Mouse (Mus musculus): ENCODE data around the gene Msmo1. TPM values are rescaled to one million over a fixed set of nuclear protein-coding genes. Genes with fewer than 3 reads are reported as not detected.
A peak's percentile ranks its signal among the peaks of the same experiment; 100 is the strongest.

Gene Msmo1
- polyA plus RNA-seq, 1 experiment = 6.4 TPM

DNA sequence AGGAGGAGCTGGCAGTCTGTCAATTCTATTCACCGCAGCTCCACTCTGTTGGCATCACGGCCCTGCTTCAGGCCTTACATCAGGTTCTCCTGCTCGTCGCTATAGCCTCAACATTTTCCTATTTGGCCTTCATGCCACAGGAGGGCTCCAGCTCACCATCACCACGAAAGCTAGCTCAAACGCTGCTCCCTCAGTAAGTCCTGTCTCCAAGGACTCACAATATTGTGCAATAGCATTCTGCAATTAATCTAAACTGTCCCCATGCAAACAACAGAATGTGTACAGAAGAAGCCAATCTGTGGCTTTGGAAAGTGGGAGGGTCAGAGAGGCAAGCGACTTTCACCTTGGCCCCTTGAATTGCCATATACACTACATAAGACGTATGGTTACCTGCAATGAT is 27.8 kb upstream of the Msmo1 start:
- H3K4me3 ChIP-seq (replicated peaks) = no peak overlapping the region
- H3K9me3 ChIP-seq = no peaks in the 10 kb centered on the region
- H3K36me3 ChIP-seq (replicated peaks; ENCODE audit: low read length) = peaks cover 31% of the 10 kb centered on the region
- TF ChIP-seq FLI1 (IDR thresholded peaks at IDR 0.05; ENCODE audit: low read length) (no peak), GATA1 (IDR thresholded peaks at IDR 0.05; ENCODE audit: borderline replicate concordance, low read length) (no peak)
- peaks cover 24% of the 10 kb centered on the region for H3K4me1 ChIP-seq
- no peaks in the 10 kb centered on the region for H3K27me3 ChIP-seq (replicated peaks)

GRCm38 (mm10) chr8:64757956-64758355 is 24.4 kb upstream of the Msmo1 start:
- TF ChIP-seq GATA1 (IDR thresholded peaks at IDR 0.05; ENCODE audit: borderline replicate concordance, low read length) (no peak), FLI1 (IDR thresholded peaks at IDR 0.05; ENCODE audit: low read length) (no peak)
- peaks cover 53% of the 10 kb centered on the region for H3K36me3 ChIP-seq (replicated peaks; ENCODE audit: low read length)
- H3K27me3 ChIP-seq (replicated peaks) = no peaks in the 10 kb centered on the region
- no peak overlapping the region for H3K4me3 ChIP-seq (replicated peaks)
- H3K9me3 ChIP-seq = no peaks in the 10 kb centered on the region
- peaks cover 5% of the 10 kb centered on the region; the same call in 1 of the 2 replicates for H3K4me1 ChIP-seq

DNA sequence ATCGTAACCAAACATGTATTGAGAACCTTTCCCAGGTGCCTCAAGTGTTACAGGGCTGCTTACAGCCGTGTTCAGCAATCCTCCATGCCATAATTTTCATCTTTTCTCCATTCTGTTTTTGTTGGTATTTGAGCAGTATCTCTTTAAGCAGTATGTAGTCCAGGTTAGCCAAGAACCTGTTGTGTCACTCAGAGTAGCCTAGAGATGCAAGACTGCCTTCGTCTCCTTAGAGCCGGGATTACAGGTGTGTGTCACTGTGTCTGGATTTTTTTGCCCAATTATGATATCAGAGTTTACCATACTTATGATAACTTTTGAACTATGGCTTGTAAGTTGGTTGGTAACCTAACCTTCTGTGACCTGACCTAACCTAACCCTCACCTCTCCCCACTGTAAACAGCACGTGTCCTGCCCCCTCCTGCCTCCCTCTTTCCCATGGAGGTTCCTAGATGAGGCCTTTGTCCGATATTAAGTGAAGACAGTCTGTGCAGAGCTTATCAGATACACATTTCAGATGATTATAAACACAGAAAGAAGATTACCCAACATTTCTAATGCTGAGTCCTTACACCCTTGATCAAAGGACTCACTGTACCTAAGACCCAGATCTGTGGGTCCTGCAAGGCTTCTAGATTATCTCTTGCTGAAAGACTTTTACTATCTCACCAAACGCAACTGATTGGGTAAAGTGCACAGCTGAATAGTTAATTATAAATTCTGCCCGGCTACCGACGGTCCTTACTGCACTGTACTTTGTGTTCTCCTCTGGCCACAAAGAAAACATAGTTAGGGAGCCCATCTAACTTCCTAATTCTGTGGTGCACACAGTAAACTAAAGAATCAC is 12.8 kb upstream of the Msmo1 start:
- Histone ChIP-seq H3K4me3 (replicated peaks) (no peak overlapping the region), H3K9me3 (0 out of 2 replicates have a peak, but pooled peaks cover 4% of the 10 kb centered on the region), H3K36me3 (replicated peaks; ENCODE audit: low read length) (peaks cover 50% of the 10 kb centered on the region), H3K27me3 (replicated peaks) (no peaks in the 10 kb centered on the region), H3K4me1 (peaks cover 4% of the 10 kb centered on the region; the same call in 1 of the 2 replicates)
- TF ChIP-seq FLI1 (IDR thresholded peaks at IDR 0.05; ENCODE audit: low read length) (no peak), GATA1 (IDR thresholded peaks at IDR 0.05; ENCODE audit: borderline replicate concordance, low read length) (no peak)

DNA sequence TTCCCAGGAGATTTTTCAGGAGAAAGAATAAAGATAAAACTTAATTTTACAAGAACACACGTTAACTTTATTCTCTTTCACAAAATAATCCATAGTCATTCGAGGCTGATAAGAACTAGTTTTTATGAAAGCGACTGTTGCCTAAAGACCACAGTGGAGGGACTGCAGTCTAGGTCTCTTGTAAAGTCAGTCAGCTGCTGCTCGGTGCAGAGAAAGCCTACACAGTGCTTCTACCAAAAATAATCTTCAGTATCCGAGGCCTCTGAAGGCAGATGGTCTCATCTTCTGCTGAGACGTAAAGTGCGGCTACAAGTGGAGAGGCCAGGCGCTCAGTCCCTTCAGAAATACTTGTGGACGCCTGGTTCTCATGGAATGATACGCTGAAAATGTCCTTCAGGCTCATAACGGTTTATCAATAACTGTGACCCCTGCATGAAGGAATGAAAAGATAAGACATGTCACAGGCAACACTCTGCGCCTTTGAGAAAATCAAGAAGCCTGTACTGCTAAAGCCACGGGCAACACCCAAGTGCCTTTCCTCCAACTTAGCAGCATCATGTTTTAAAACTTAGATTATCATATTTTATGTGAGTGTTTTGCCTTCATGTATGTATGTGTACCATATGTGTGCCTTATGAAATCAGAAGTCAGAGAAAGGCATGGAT is 7.1 kb upstream of the Msmo1 start:
- Histone ChIP-seq H3K36me3 (replicated peaks; ENCODE audit: low read length) (peaks cover 15% of the 10 kb centered on the region), H3K9me3 (no peaks in the 10 kb centered on the region), H3K4me1 (peaks cover 46% of the 10 kb centered on the region), H3K4me3 (replicated peaks) (no peak overlapping the region), H3K27me3 (replicated peaks) (no peaks in the 10 kb centered on the region)
- TF ChIP-seq GATA1 (IDR thresholded peaks at IDR 0.05; ENCODE audit: borderline replicate concordance, low read length) = no peak
- TF ChIP-seq FLI1 (IDR thresholded peaks at IDR 0.05; ENCODE audit: low read length) = no peak

GRCm38 (mm10) chr8:64738916-64739315 is 5.3 kb upstream of the Msmo1 start:
- Histone ChIP-seq H3K9me3 (no peaks in the 10 kb centered on the region), H3K4me1 (peaks cover 60% of the 10 kb centered on the region), H3K36me3 (replicated peaks; ENCODE audit: low read length) (peaks cover 12% of the 10 kb centered on the region), H3K27me3 (replicated peaks) (no peaks in the 10 kb centered on the region), H3K4me3 (replicated peaks) (no peak overlapping the region)
- TF ChIP-seq FLI1 (IDR thresholded peaks at IDR 0.05; ENCODE audit: low read length) (no peak), GATA1 (IDR thresholded peaks at IDR 0.05; ENCODE audit: borderline replicate concordance, low read length) (no peak)

- TF ChIP-seq GATA1 (IDR thresholded peaks at IDR 0.05; ENCODE audit: borderline replicate concordance, low read length) (no peak), FLI1 (IDR thresholded peaks at IDR 0.05; ENCODE audit: low read length) (no peak)
- Histone ChIP-seq H3K4me1 (peaks cover 67% of the 10 kb centered on the region), H3K9me3 (no peaks in the 10 kb centered on the region), H3K27me3 (replicated peaks) (no peaks in the 10 kb centered on the region), H3K4me3 (replicated peaks) (no peak overlapping the region), H3K36me3 (replicated peaks; ENCODE audit: low read length) (peaks cover 3% of the 10 kb centered on the region)
Measured at GRCm38 (mm10) chr8:64736767-64737323, 3.3 kb upstream of the Msmo1 start.

- peaks cover 11% of the 10 kb centered on the region for H3K36me3 ChIP-seq (replicated peaks; ENCODE audit: low read length)
- H3K9me3 ChIP-seq = no peaks in the 10 kb centered on the region
- H3K4me1 ChIP-seq = peaks cover 68% of the 10 kb centered on the region
- H3K4me3 ChIP-seq (replicated peaks) = no peak overlapping the region
- no peaks in the 10 kb centered on the region for H3K27me3 ChIP-seq (replicated peaks)
- TF ChIP-seq FLI1 (IDR thresholded peaks at IDR 0.05; ENCODE audit: low read length) (no peak), GATA1 (IDR thresholded peaks at IDR 0.05; ENCODE audit: borderline replicate concordance, low read length) (no peak)
Measured at GRCm38 (mm10) chr8:64735161-64735560, 1.6 kb upstream of the Msmo1 start.

DNA sequence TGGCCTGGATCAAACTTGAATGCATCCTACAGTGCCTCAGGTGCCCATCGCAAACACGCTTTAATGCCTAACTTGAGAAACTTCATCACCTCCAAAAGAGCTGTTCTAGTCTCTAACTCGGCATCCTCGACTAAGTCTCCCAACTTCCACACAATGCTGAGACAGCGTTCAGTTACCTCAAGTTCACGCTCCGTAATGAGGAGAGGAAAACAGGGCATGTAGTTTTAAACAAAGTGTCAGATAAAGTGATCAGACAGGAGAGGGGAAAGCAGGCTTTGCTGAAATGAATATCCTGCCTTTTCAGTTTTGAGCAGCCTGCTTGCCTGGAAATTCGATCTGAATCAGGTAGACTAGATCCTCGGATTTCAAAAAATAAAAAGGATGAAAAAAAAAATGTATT is 996 bp downstream of the Msmo1 start:
- peak overlapping the region; percentile 100 for H3K4me3 ChIP-seq (replicated peaks)
- TF ChIP-seq GATA1 (IDR thresholded peaks at IDR 0.05; ENCODE audit: borderline replicate concordance, low read length) (no peak), FLI1 (IDR thresholded peaks at IDR 0.05; ENCODE audit: low read length) (no peak)
- H3K36me3 ChIP-seq (replicated peaks; ENCODE audit: low read length) = peaks cover 37% of the 10 kb centered on the region
- H3K27me3 ChIP-seq (replicated peaks) = no peaks in the 10 kb centered on the region
- peaks cover 75% of the 10 kb centered on the region for H3K4me1 ChIP-seq
- no peaks in the 10 kb centered on the region for H3K9me3 ChIP-seq

DNA sequence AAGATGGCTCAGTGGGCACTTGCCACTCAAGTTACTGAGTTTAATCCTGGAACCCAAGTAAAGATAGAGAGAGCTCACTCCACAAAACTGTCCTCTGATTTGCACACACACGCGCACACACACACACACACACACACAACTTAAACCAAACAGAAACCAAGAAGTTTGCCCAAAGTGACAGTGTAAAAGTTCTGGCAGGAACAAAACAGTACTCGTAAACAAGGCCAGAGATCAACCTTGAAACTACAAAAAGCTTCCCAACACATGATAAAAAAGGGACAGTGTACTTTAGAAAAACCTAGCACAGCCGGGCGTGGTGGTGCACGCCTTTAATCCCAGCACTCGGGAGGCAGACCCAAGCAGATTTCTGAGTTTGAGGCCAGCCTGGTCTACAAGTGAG is 5.4 kb downstream of the Msmo1 start:
- Histone ChIP-seq H3K27me3 (replicated peaks) (no peaks in the 10 kb centered on the region), H3K4me1 (peaks cover 72% of the 10 kb centered on the region), H3K9me3 (no peaks in the 10 kb centered on the region), H3K4me3 (replicated peaks) (no peak overlapping the region), H3K36me3 (replicated peaks; ENCODE audit: low read length) (peaks cover 80% of the 10 kb centered on the region)
- TF ChIP-seq FLI1 (IDR thresholded peaks at IDR 0.05; ENCODE audit: low read length) = no peak
- no peak for TF ChIP-seq GATA1 (IDR thresholded peaks at IDR 0.05; ENCODE audit: borderline replicate concordance, low read length)

Measured in megakaryocyte, embryonic 14.5 days (primary cell).